Mouse (Mus musculus) lung, postnatal 0 days (tissue): ENCODE data around the gene Ints3.

Experiments
- CTCF ChIP-seq: IDR thresholded peaks from 2 replicates; pipeline ENCODE4 v1.5.1; 2016; ENCODE audit warnings: antibody characterized with exemption, mild to moderate bottlenecking
- EP300 ChIP-seq: IDR thresholded peaks from 2 replicates; pipeline ENCODE4 v1.6.1; 2016; ENCODE audit warnings: antibody characterized with exemption, mild to moderate bottlenecking, control low read depth

- peak; percentile 47 for TF ChIP-seq CTCF
- no peak for TF ChIP-seq EP300
These were observed 44.5 kb downstream of the Ints3 start for GRCm38 (mm10) chr3:90388726-90389510.
